Mouse (Mus musculus) heart, postnatal 0 days (tissue): ENCODE measurements around the gene Sec61a1.

Experiments
- CTCF ChIP-seq: IDR thresholded peaks from 2 replicates; pipeline ENCODE4 v1.5.1; 2016; ENCODE audit warnings: antibody characterized with exemption, control low read depth, low read depth
- EP300 ChIP-seq: IDR thresholded peaks from 2 replicates; pipeline ENCODE4 v1.6.1; 2016; ENCODE audit warnings: antibody characterized with exemption, low read depth

- TF ChIP-seq CTCF (no peak), EP300 (no peak)
Observed at GRCm38 (mm10) chr6:88465181-88465920, 53.4 kb downstream of the Sec61a1 start, which contains the start of gene Ruvbl1.
